Mouse (Mus musculus) regulatory T cell (primary cell): ENCODE data around the gene Cysltr2.

Experiments used
- in situ Hi-C: fragments of 300-600 bp; cut with MboI, MseI; formaldehyde crosslinking; loops from one replicate; pipeline ENCODE4 v1.15.1; 2025; ENCODE audit warnings: high pct_unique_total_duplicates

Cysltr2 gene

DNA sequence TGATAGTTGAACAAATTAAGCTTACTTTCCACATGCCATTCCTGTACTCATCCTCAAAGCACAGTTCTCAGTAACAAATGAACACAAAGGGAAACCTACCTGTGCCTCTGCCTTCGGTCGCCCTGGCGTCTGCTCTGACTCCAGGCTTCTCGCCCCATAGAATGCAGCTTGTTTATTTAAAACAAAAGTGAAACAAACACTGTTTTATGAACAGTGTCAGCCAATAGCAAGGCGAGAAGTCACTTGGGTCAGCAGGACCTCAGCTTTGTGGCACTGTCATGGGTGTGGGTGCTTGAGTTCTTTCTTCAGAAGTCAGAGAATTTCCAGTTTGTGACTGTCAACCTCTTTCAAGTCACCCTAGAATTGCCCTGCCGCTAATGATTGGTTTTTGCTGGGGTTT is at the start of gene Cysltr2:
Gene Cysltr2, minus strand, starts transcription at position 178 of the 400 bp plus-strand sequence.
- in situ Hi-C loops = no loop called here

DNA sequence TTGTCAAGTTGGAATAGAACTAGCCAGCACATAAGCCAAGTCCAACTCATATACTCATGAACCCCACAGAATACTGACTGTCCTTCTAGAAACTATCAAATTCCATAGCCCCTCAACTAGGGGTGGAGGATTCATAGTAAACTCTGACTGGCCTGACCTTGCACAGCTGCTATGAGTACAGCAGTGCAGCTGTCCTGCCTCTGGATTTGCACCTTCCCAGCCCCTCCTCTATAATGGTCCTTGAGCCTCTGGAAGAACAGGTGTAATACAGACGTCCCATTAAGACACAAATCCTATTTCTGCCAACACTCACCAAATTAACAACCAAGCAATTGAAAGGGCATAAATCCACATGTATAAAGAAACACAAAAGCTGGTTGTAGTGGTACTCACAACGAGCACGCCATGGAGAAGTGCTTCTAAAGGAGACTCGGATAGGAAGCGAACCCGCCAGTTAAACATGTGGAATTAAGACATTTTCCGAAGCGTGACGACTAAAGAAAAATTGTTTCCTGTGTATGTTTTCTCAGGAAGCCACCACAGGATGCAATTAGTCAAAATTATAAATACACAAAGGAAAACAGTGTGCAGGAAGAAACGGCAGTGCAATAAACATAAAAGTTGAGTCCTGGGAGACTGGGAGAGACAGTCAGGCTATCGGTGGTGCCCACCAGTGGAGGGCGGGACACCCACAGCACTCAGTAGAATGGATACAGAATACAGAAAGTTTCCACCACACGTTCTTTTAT is 46.1 kb upstream of the Cysltr2 start:
- in situ Hi-C loops = no loop called here

DNA sequence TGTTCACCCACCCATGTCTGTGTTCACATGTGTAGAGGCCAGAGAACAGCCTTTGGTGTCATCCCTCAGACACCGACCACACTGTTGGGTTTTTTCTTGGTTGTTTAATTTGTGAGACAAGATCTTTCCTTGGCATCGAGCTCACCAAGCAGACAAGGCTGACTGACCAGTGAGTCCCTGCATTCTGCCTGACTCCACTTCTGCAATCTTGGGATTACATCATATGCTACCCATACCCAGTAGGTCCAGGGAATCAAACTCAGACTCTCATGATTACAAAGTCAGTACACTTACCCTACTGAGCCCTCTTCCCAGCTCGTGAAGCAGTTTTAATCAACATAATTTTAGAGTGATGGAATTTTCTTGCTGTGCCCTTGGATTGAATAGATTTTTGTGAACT is 44.0 kb upstream of the Cysltr2 start:
- in situ Hi-C loops = no loop called here

DNA sequence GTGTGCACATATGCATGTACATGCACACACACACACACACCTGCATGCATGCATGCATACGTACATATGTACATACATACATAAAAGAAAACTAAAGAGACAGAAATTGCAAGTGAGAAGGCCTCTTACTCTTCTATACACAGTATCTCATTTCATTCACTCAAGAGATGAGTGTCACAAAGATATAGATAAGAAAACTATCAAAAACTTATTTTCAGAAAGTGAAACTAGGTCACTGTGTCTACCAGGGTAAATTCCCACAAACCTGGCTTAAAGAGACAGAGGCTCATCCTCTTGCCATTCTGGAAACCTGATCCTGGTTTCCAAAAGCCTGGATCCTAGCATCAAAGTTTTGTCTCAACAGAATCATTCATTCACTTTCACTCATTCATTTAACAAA is 39.3 kb upstream of the Cysltr2 start:
- in situ Hi-C loops = no loop called here

DNA sequence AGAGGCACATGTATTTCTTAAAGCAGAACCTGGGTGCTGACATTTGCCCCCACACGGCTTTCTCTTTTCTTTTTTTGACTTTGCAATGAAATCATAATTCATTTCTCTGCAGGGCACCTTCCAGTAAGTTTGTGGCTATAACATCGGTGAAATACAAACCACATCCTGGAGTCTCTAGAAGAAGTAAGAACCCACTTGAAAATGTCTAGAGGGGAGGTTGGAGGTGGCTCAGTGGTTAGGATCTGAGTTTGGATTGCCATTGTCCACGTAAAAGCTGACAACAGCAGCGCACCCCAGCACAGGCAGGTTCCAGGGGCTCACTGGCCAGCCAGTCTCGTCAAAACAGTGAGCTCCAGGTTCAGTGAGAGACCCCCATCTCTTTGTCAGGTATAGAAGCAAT is 38.8 kb upstream of the Cysltr2 start:
- in situ Hi-C loops = no loop called here

DNA sequence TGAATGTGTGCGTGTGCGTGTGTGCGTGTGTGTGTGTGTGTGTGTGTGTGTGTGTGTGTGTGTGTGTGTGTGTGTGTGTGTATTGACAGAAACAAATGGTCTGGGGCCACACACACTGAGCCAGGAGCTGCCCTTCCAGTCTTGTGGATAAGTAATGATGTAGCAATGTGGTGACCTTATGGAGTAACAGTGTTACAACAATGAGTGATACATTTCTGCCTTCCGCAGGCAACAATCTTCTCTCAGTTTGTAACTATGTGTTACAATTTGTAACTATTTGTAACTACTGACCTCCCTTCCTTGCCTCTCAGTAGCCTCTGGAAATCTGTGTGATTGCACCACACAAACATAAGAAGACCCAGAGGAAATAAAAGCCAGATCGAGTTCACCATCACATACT is 38.3 kb upstream of the Cysltr2 start:
- in situ Hi-C loops = no loop called here

DNA sequence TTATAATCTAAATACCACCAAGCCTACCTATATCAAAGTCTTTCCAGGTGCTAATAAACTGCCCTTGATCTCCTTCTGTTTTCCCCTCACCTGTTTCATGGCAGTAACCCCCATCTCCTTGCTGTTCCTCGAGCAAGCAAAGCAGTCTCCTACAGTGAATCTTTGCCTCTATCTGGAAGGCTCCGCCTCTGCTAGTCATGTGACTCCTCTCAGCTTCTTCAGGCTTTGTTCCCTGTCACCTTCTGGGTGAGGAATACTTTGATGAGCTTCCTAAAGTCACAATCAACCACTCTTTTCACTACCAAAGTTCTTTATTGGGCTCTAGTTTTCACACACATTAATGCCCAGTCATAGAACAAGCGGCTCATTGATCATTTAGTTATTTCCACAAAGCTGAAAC is 37.5 kb upstream of the Cysltr2 start:
- in situ Hi-C loops = no loop called here

DNA sequence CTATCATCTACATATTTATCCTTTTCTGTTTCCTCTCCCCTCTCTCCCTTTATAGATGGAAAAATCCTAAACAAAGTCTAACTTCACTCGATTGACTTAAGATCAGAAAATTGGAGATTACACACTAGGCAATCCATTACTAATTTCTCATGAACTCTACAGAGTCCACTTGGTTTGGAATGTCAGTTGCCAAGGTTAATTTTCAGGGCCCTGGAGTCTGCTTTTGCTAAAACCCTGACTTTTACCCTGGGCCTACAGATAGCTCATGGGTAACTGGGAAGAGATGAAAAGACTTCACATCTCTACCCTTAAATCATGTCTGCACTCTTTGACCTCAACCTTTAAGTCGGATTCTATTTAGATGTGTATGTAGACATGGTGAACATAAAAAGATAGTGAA is 34.6 kb upstream of the Cysltr2 start:
- in situ Hi-C loops = no loop called here

DNA sequence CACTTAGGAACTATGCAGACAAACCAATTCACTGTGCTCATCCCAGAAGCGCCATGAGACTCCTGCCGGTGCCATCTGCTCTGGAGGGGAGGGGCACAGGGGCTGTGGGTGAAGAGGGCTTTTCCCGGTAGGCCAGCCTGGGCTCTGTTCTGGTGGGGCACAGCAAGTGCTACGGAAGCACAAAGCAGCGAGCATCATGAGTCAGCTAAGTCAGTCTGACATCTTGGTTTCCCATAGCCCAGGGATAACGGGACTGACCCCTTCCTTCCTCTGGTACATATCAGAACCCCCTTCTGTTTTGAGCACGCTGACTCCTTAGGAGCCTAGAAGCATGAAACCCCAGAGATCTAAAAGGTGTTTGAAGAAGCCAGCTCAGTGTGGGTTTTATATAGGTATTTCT is 15.5 kb upstream of the Cysltr2 start:
- in situ Hi-C loops = loop anchor here (10.0 kb wide), 1 partner anchor 680 kb away; no protein-coding TSS in a partner anchor

DNA sequence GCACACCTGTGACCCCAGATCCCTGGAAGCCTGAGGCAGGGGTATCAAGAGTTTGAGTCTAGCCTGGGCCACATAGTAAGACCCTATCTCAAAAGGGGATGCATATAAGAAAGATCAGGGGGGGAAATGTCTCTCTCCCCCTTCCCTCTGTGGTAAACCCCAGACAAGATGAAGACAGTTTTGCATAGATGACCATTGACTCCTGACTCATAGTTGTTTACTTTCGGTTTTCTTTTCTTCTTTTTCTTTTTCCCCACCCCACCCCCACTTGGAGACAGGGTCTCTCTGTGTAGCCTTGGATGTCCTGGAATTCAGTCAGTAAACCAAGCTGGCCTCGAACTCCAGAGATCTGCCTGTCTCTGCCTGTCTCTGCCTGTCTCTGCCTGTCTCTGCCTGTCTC is 9.8 kb upstream of the Cysltr2 start:
- in situ Hi-C loops = loop anchor here (10.0 kb wide), 1 partner anchor 1626 kb away; no protein-coding TSS in a partner anchor

DNA sequence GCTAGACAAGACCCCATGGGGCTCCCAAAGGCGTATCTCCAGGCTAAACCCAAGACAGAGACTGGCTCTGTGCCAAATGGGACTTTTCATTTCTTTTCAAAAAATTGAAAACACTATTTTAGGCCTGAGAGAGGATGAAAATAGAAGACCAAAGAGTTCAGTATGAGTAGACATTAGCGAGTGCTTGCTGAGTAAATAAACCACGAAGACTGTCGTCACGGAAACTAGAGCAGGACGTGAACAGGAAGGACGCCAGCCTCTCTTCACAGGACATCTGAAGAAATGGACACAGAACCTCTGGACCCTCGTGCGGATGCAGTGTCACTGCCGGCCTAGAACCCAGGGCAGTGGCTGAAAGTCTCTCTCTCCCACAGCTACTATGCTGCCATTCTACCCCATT is 8.8 kb upstream of the Cysltr2 start:
- in situ Hi-C loops = loop anchor here (10.0 kb wide), 1 partner anchor 1627 kb away; no protein-coding TSS in a partner anchor

DNA sequence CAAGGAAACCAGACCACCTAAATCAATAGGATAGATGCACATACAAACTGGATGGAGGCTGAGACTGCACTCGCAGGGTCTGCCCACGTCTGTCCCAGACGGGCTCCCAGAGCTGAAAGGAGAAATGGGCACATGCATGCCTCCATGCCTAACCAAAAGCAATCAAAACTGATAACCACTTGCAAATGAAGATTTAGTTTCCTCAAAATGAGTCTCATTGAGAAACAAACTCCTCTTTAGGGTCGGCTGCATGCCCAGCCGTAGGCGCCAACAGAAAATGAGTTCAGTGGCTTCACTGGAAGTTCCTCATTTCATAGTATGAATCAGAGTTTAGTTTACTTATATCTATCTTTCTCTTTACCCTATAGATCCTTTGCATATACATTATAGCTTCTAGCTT is 7.9 kb upstream of the Cysltr2 start:
- in situ Hi-C loops = loop anchor here (10.0 kb wide), 1 partner anchor 1628 kb away; no protein-coding TSS in a partner anchor

DNA sequence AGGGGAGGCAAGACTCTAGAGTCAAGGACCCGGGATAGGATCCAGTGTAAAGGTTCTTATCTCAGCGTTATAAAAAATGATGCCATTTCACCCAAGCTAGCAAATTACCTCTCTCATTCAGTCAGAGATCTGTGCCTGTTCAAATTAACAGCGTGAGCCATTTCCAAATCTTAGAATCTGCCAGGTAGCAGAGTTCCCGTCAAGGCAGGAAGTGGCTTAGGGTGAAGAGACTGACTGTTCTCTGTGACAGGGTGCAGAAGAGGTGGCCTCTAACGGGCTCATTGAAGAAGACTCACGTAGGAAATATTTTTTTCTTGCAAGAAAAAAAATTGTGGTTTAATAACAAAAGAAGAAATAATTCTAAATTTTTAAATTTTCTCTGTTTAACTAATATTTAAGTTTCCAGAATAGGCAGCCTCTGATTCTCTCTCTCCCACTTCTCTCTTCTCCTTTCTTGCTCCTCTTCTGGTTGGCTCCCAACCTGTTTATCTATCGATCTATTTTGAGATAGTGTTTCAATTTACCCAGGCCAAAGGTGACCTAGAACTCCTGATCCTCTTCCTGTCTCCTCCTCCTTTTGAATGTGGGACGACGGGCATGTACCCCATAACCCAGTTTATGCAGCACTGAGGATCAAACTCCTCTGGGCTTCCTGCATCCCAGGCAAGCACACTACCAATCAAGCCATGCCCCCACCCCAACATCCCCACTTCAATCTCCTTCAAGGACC is 3.5 kb downstream of the Cysltr2 start:
- in situ Hi-C loops = no loop called here

DNA sequence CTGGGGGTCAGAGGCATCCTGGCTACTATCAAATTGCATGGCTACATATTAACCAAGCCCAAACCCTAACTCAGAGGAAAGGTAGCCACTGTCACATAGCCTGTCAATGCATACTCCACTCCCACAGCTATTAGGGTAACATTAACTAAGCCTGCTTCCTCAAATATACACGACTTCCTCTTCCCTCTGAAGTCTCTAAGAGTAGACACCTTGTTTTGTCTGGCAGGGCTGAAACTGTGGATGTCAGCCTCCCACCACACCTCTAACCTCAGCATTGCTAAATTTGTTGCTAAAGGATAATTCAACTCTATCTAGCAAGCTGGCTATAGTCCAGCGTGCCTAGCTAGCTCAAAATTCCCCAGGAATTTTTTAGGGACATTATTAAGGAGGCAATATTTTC is 7.2 kb downstream of the Cysltr2 start:
- in situ Hi-C loops = no loop called here

DNA sequence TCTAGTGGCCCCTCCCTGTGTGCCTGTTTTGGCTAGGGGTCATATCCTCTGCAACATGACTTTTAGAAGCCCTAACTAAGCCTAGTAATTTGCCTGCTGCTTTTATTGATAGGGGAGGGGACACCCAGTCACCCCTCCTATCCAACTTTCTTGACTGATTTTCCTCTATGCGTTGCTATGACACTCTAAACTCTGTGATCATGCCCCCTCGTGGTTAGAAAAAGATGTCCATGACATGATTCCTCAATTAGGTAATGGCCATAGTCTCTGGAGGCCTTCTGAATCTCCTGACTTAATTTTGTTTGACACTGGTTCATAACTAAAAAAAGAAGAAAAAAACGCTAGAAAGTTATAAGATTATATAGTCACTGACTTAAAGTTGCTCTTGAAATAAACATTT is 15.6 kb downstream of the Cysltr2 start:
- in situ Hi-C loops = no loop called here

DNA sequence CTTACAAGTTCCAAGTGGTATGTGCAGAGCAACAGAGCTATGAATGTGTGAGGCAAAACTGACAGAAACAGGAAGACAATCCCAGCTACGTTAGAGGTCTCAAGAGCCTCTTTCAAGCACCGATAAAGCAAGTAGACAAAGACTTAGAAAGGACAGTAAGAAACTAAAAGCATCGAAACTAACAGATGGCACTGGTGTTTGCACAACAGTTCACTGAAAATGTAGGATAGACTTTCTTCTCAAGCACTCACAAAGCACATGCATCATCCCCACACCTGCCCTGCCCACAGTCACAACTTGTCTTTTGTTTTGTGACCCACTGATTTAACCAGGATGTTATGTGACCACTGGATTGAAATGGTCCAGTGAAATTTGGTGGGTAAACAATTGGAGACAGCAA is 17.7 kb downstream of the Cysltr2 start:
- in situ Hi-C loops = no loop called here

DNA sequence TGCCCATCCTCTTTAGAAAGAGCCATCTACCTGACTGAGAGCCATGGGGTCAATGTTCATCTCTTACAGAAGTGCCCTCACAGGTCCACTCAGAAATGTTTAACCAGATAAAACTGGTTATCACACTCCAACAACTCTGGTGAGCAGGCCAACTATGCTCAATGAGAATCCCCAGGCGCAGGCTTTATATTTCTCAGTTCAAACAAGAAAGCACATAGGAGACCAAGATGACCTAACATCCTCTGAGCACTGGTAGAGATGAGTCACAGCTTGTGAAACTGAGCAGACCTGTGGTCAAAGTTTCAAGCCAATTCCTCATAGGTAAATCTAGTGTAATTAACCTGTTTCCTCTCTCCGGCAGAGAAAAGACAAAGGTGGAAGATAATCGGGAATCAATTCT is 31.6 kb downstream of the Cysltr2 start:
- in situ Hi-C loops = no loop called here

DNA sequence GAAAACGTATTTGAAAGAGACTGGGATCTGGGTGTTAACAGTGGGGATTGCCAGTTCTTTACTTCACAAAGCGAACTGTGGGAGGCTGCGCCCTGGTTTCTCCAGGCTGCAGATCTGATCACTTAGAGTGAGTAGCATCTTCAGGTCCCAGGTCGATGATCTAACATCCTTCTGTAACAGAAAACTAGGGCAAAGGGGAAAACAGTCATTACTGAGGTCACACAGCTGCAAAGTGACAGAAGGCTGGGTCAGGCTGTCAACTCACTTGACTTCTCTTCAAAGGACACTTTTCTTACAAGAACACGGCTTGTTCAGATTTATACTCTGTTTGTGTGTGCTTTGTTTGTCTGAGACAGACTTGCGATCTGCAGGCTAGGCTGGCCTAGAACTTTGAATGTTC is 33.5 kb downstream of the Cysltr2 start:
- in situ Hi-C loops = no loop called here

DNA sequence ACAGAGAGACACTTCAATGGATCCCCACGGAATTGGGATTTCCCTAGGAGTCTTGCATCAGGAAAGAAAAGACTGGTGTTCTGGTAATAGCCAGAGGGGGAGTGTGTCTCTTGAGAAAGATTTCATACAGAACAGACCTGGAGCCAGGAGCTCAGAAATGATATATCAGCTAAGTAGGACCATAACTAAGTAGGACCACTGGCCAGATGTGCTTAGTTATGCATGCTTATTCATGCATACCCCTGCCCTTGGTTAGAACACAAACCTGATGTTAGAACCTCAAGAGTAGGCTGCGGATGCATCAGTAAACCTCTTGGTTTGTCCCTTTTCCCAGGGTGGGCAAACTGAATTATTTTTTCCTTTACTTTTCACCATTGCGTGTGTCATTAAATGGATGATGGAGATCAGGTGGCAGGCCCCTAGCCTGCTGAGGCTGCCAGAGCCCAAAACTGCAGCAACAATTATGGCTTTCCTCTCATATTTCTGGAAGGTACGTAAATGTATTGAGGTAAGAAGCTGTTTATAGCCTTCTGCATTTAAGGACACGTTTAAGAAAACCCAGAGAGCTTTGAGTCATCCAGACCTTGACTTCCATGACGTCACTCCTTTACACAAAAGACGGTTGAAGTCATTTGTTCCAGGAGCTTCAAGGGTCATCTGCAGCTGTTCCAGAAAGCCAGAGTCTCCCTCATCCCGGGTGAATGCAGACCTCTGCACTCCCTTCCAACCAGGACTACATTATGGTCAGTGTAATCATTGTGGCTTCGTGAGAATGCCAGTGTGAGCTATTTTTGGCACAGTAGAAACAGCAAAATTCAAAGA is 35.0 kb downstream of the Cysltr2 start:
- in situ Hi-C loops = loop anchor here (5.0 kb wide), 1 partner anchor 193 kb away; no protein-coding TSS in a partner anchor

DNA sequence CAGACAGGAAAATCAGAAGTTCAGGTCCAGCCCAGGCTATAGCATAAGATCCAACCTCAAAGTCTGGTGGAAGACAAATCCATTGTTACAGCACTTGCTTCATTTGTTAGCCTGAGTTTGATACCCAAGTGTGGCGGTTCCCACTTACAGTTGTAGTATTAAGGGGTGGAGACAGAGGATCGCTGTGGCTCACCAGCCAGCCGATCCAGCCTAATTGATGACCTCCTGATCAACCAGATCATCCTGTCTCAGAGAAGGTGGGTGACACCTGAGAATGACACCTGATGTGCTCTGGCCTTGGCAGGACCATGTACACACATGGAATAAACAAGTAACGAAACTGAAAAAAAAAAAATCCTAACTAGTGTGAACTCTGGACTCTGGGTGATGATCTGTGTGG is 47.1 kb downstream of the Cysltr2 start:
- in situ Hi-C loops = loop anchor here (10.0 kb wide), 1 partner anchor 627 kb away; no protein-coding TSS in a partner anchor

DNA sequence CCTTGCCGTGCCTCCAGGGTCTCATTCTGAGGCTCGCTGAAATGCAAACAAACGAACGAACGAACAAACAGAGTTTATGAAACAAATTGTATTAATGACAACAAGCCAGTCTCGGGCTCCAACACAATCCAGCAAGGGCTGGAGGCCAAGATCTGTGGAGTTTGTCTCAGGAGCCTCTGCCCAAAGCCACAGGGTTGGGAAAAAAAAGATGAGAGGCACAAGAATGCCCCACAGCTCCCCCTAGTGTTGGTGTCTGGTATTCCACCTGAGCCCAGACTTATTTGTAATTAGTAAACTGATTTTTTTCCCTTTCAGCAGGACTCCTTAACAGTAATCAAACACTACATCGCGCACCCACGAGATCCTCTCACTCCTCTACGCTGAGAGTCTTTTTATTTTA is 48.6 kb downstream of the Cysltr2 start:
- in situ Hi-C loops = loop anchor here (10.0 kb wide), 1 partner anchor 626 kb away; no protein-coding TSS in a partner anchor

DNA sequence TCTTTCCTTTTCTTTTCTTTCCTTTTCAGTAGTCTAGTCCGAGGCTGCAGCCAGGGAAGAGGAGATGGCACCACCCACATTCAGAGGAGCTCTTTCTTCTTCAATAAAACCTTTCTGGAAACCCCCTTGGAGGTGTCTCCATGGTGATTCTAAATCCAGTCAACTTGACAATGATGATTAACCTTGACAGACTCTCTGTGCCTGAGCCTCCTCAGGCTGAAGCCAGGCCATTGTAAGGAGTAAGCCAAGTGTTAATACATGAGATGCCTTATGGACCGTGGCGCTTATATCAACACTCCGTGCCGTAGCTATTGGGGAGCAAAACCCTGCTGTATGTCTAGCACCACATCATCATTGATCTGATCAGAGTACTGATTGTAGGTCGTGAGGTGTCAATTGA is 50.8 kb downstream of the Cysltr2 start:
- in situ Hi-C loops = no loop called here
